13 mouse cellular contexts compared by ENCODE assay signal in genomic region chr11:118610128-118610527, GRCm38 (mm10).
A peak's percentile ranks its signal among the peaks of the same experiment; 100 is the strongest.
DNase-seq lines count a peak whose midpoint lies in the region; ATAC-seq lines count a peak whose summit lies in the region.
"Had no signal": no experiment of that assay in that cellular context is flagged by ENCODE, and none has a peak within 500 bp of the region (broad histone marks: within the 10 kb centered on the region; RNA-seq: fewer than 3 reads in every experiment).

No protein-coding gene starts in this region.

- no peak overlapping the region for H3K9ac ChIP-seq in limb, embryonic 13.5 days
- peak overlapping the region; percentile 39; the same call in 1 of the 2 replicates for H3K9ac ChIP-seq in hindbrain, embryonic 14.5 days
- no peak overlapping the region for H3K9ac ChIP-seq in neural tube, embryonic 13.5 days
- H3K9ac ChIP-seq: liver, embryonic 14.5 days had no signal

- H3K27me3 ChIP-seq in limb, embryonic 13.5 days, result peaks cover 37% of the 10 kb centered on the region
- peaks cover 30% of the 10 kb centered on the region for H3K27me3 ChIP-seq in limb, embryonic 10.5 days (ENCODE audit: low read depth, poor library complexity, severe bottlenecking)
- no peaks in the 10 kb centered on the region for H3K27me3 ChIP-seq in hindbrain, embryonic 14.5 days (ENCODE audit: control insufficient read depth, insufficient read depth, low read length)
- no peaks in the 10 kb centered on the region; the same call in 1 of the 2 replicates for H3K27me3 ChIP-seq in neural tube, embryonic 13.5 days

- DNase-seq in limb, embryonic 10.5 days (ENCODE audit: low spot score), result no peak
- DNase-seq in ZHBTc4 (ENCODE audit: low read depth, low spot score), result peak; percentile 51
- no peak for DNase-seq in hindbrain, embryonic 14.5 days (ENCODE audit: low spot score)
- no peak for DNase-seq in urinary bladder, postnatal 14 days (ENCODE audit: low spot score)
- DNase-seq in frontal cortex, postnatal 14 days (ENCODE audit: low spot score in 2 of 2), result no peak
- DNase-seq in cerebellum, postnatal 25 days, result no peak
- DNase-seq: adrenal gland, adult 2 months; gastrocnemius, postnatal 25 days; kidney, postnatal 25 days had no signal

- H3K9me3 ChIP-seq in limb, embryonic 13.5 days, result no peaks in the 10 kb centered on the region
- H3K9me3 ChIP-seq in limb, embryonic 10.5 days (replicated peaks), result no peaks in the 10 kb centered on the region
- no peaks in the 10 kb centered on the region for H3K9me3 ChIP-seq in hindbrain, embryonic 14.5 days (ENCODE audit: control insufficient read depth, low read length)
- H3K9me3 ChIP-seq in neural tube, embryonic 13.5 days, result no peaks in the 10 kb centered on the region

- H3K4me1 ChIP-seq in limb, embryonic 13.5 days, result 0 out of 2 replicates have a peak, but pooled peaks cover 8% of the 10 kb centered on the region
- H3K4me1 ChIP-seq in limb, embryonic 10.5 days, result peaks cover 5% of the 10 kb centered on the region; the same call in 1 of the 2 replicates
- H3K4me1 ChIP-seq in hindbrain, embryonic 14.5 days (replicated peaks; ENCODE audit: control insufficient read depth, insufficient read depth, low read length), result peaks cover 13% of the 10 kb centered on the region
- H3K4me1 ChIP-seq in neural tube, embryonic 13.5 days (replicated peaks), result peaks cover 24% of the 10 kb centered on the region
- H3K4me1 ChIP-seq: megakaryocyte, embryonic 14.5 days had no signal

- peak overlapping the region; percentile 27; the same call in 1 of the 2 replicates for H3K4me2 ChIP-seq in limb, embryonic 13.5 days (replicated peaks)
- peak overlapping the region; percentile 30 for H3K4me2 ChIP-seq in hindbrain, embryonic 14.5 days (replicated peaks)
- 0 out of 2 replicates have a peak overlapping the region, but pooled peaks have one; percentile 16 for H3K4me2 ChIP-seq in neural tube, embryonic 13.5 days

- ATAC-seq in limb, embryonic 13.5 days (ENCODE audit: low FRiP score, low read depth), result no peak
- no peak for ATAC-seq in hindbrain, embryonic 14.5 days (ENCODE audit: low FRiP score)
- no peak for ATAC-seq in neural tube, embryonic 13.5 days (ENCODE audit: low read depth)

- 3% methylated on average over 11 of the region's 14 CpGs for WGBS in limb, embryonic 13.5 days
- 1% methylated on average over 13 of the region's 14 CpGs for WGBS in limb, embryonic 10.5 days
- WGBS in hindbrain, embryonic 14.5 days, result 2% methylated on average over 13 of the region's 14 CpGs
- 3% methylated on average over 13 of the region's 14 CpGs for WGBS in neural tube, embryonic 13.5 days

- no peak overlapping the region for H3K27ac ChIP-seq in limb, embryonic 13.5 days
- H3K27ac ChIP-seq in limb, embryonic 10.5 days, result no peak overlapping the region
- peak overlapping the region; percentile 26; the same call in 1 of the 2 replicates for H3K27ac ChIP-seq in hindbrain, embryonic 14.5 days
- 0 out of 2 replicates have a peak overlapping the region, but pooled peaks have one; percentile 13 for H3K27ac ChIP-seq in neural tube, embryonic 13.5 days (replicated peaks)
- H3K27ac ChIP-seq: liver, embryonic 14.5 days had no signal

- H3K36me3 ChIP-seq in limb, embryonic 13.5 days, result no peaks in the 10 kb centered on the region
- H3K36me3 ChIP-seq in limb, embryonic 10.5 days, result no peaks in the 10 kb centered on the region
- H3K36me3 ChIP-seq in hindbrain, embryonic 14.5 days (replicated peaks; ENCODE audit: control insufficient read depth, insufficient read depth), result no peaks in the 10 kb centered on the region
- no peaks in the 10 kb centered on the region for H3K36me3 ChIP-seq in neural tube, embryonic 13.5 days

- 0 out of 2 replicates have a peak overlapping the region, but pooled peaks have one; percentile 11 for H3K4me3 ChIP-seq in limb, embryonic 13.5 days
- no peak overlapping the region for H3K4me3 ChIP-seq in limb, embryonic 10.5 days
- H3K4me3 ChIP-seq in hindbrain, embryonic 14.5 days (replicated peaks; ENCODE audit: low read length), result no peak overlapping the region
- H3K4me3 ChIP-seq in neural tube, embryonic 13.5 days, result no peak overlapping the region
- H3K4me3 ChIP-seq: megakaryocyte, embryonic 14.5 days had no signal

Comparison
In these comparisons a context has a peak if more than half of its experiments do, and no peak if none do; other contexts are left out.
1. H3K27ac ChIP-seq: peak in hindbrain, embryonic 14.5 days (single experiment) and neural tube, embryonic 13.5 days (single experiment); none in limb, embryonic 13.5 days (single experiment) and limb, embryonic 10.5 days (single experiment).
2. Peak in every context shown above with its lines, with median percentiles within 50 percentile points of each other: H3K4me2 ChIP-seq.